Mouse (Mus musculus) bone marrow macrophage, adult 2 months (primary cell): ENCODE results near the gene Tars2.

Experiments used
- CTCF ChIP-seq: IDR thresholded peaks from 2 replicates; pipeline ENCODE4 v1.5.1; 2012; ENCODE audit warnings: low read depth, mild to moderate bottlenecking, low read length, moderate library complexity
- POLR2A ChIP-seq: IDR thresholded peaks from 2 replicates; pipeline ENCODE4 v1.6.1; 2012; ENCODE audit warnings: mild to moderate bottlenecking, low read depth, low read length, borderline replicate concordance

GRCm38 (mm10) chr3:95752935-95753334 lies 7.1 kb downstream of the Tars2 start:
- no peak for TF ChIP-seq CTCF
- TF ChIP-seq POLR2A: no peak
